Mouse (Mus musculus): Measurements from ENCODE around the gene Faap20.

Faap20 gene

GRCm38 (mm10) chr4:155249648-155250351 lies at the start of gene Faap20:
TSS of gene Faap20 (plus strand) at chr4:155249802.
- peak; percentile 86 for DNase-seq (ENCODE audit: low read depth, low spot score)

GRCm38 (mm10) chr4:155200861-155201390 lies 48.7 kb upstream of the Faap20 start:
- no peak for DNase-seq (ENCODE audit: low read depth, low spot score)

GRCm38 (mm10) chr4:155201764-155202163 lies 47.8 kb upstream of the Faap20 start:
- no peak for DNase-seq (ENCODE audit: low read depth, low spot score)

- no peak for DNase-seq (ENCODE audit: low read depth, low spot score)
These were observed 43.7 kb upstream of the Faap20 start for GRCm38 (mm10) chr4:155205919-155206318.

- no peak for DNase-seq (ENCODE audit: low read depth, low spot score)
These were observed 43.1 kb upstream of the Faap20 start for GRCm38 (mm10) chr4:155206498-155206897.

GRCm38 (mm10) chr4:155207841-155208240 lies 41.8 kb upstream of the Faap20 start:
- no peak for DNase-seq (ENCODE audit: low read depth, low spot score)

GRCm38 (mm10) chr4:155208613-155209012 lies 41.0 kb upstream of the Faap20 start:
- no peak for DNase-seq (ENCODE audit: low read depth, low spot score)

- DNase-seq (ENCODE audit: low read depth, low spot score): no peak
These were observed 40.5 kb upstream of the Faap20 start for GRCm38 (mm10) chr4:155209079-155209478.

- no peak for DNase-seq (ENCODE audit: low read depth, low spot score)
These were observed 40.1 kb upstream of the Faap20 start for GRCm38 (mm10) chr4:155209494-155209893.

GRCm38 (mm10) chr4:155213052-155213751 lies 36.4 kb upstream of the Faap20 start:
- DNase-seq (ENCODE audit: low read depth, low spot score): no peak

GRCm38 (mm10) chr4:155213752-155214054 lies 35.9 kb upstream of the Faap20 start:
- no peak for DNase-seq (ENCODE audit: low read depth, low spot score)

- no peak for DNase-seq (ENCODE audit: low read depth, low spot score)
These were observed 35.4 kb upstream of the Faap20 start for GRCm38 (mm10) chr4:155214188-155214587.

- DNase-seq (ENCODE audit: low read depth, low spot score): no peak
These were observed 34.8 kb upstream of the Faap20 start for GRCm38 (mm10) chr4:155214793-155215192.

GRCm38 (mm10) chr4:155215203-155215602 lies 34.4 kb upstream of the Faap20 start:
- no peak for DNase-seq (ENCODE audit: low read depth, low spot score)

- no peak for DNase-seq (ENCODE audit: low read depth, low spot score)
These were observed 33.6 kb upstream of the Faap20 start for GRCm38 (mm10) chr4:155215773-155216630.

- DNase-seq (ENCODE audit: low read depth, low spot score): no peak
These were observed 32.1 kb upstream of the Faap20 start for GRCm38 (mm10) chr4:155217241-155218103.

- peak; percentile 39 for DNase-seq (ENCODE audit: low read depth, low spot score)
These were observed 31.4 kb upstream of the Faap20 start for GRCm38 (mm10) chr4:155218104-155218732.

- no peak for DNase-seq (ENCODE audit: low read depth, low spot score)
These were observed 30.1 kb upstream of the Faap20 start for GRCm38 (mm10) chr4:155219271-155220212.

Measured in ES-CJ7 (cell line).